Mouse (Mus musculus) kidney, embryonic 16.5 days (tissue): ENCODE data around the gene Lin37. TPM values are rescaled to one million over a fixed set of nuclear protein-coding genes. Genes with fewer than 3 reads are reported as not detected.

Source experiments
- ATAC-seq: fragments of 200-750 bp; cut with Nextera tagmentation; 2 replicates; pipeline ENCODE4 v1.8.0; 2017; ENCODE audit warnings: moderate TSS enrichment; ENCODE audit not compliant: low FRiP score, low TSS enrichment
- H3K27ac ChIP-seq: fragments of 300-500 bp; sonication (generic); 2 replicates; pipeline ENCODE4 v1.5.1; 2014; ENCODE audit warnings: low read length
- H3K27me3 ChIP-seq: fragments of 300-500 bp; sonication (generic); 2 replicates; pipeline ENCODE4 v1.6.1; 2014; ENCODE audit warnings: low read length, control low read depth, mixed read lengths; ENCODE audit not compliant: insufficient read depth
- H3K36me3 ChIP-seq: fragments of 300-500 bp; sonication (generic); 2 replicates; pipeline ENCODE4 v1.6.1; 2014; ENCODE audit warnings: low read length, control low read depth, mixed read lengths; ENCODE audit not compliant: insufficient read depth
- H3K4me1 ChIP-seq: fragments of 300-500 bp; sonication (generic); 2 replicates; pipeline ENCODE4 v1.6.1; 2014; ENCODE audit warnings: low read length, control low read depth, mixed read lengths; ENCODE audit not compliant: insufficient read depth
- H3K4me2 ChIP-seq: fragments of 300-500 bp; sonication (generic); replicated peaks from 2 replicates; pipeline ENCODE4 v1.6.1; 2014; ENCODE audit warnings: low read depth, low read length
- H3K4me3 ChIP-seq: fragments of 300-500 bp; sonication (generic); 2 replicates; pipeline ENCODE4 v1.5.1; 2014; ENCODE audit warnings: mild to moderate bottlenecking, low read length
- H3K9ac ChIP-seq: fragments of 300-500 bp; sonication (generic); replicated peaks from 2 replicates; pipeline ENCODE4 v1.6.1; 2014; ENCODE audit warnings: low read length
- H3K9me3 ChIP-seq: fragments of 300-500 bp; sonication (generic); 2 replicates; pipeline ENCODE4 v1.6.1; 2016; ENCODE audit warnings: low read length, control low read depth
- WGBS: fragments of 180-500 bp; shearing (Covaris S2); extraction: QIAGEN DNeasy Blood & Tissue Kit; methylation state at CpG from one replicate; pipeline ENCODE4 v1.1.7; 2014; 5-methylcytosine and 5-hydroxymethylcytosine counted together
- polyA plus RNA-seq: library from polyadenylated mRNA; unstranded; fragments of >200 nt; fragmentation: Nextera tagmentation; extraction: Ambion mirVana; gene quantifications from 2 replicates; pipeline ENCODE4 v1.2.1, GENCODE M21; 2015

The Lin37 gene
- polyA plus RNA-seq, 1 experiment from 2014 or later: 47.0 TPM

DNA sequence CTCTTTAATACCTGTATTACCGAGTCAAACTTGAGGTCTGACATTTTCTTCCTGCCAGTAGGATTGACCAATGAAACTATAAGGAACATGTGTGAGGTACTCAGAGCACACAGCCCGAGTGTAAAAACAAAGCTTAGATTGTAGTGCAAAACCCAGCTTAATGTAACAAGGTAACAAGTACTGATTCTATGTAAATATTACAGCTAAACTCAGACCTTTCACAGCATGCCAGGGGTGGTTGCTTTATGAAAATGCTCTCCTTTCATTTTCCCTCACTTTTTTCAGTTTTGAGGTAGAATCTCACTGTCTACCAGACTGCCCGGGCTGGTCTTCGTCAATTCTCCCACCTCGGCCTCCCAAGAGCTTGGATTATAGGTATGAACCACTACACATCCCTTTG lies 36.5 kb upstream of the Lin37 start:
- H3K27ac ChIP-seq: no peak overlapping the region
- no peaks in the 10 kb centered on the region for H3K9me3 ChIP-seq
- WGBS: 82% methylated on average over 5 of the region's 5 CpGs
- no peak overlapping the region for H3K4me2 ChIP-seq
- 0 out of 2 replicates have a peak, but pooled peaks cover 3% of the 10 kb centered on the region for H3K4me1 ChIP-seq
- no peaks in the 10 kb centered on the region for H3K27me3 ChIP-seq
- ATAC-seq: no peak
- H3K4me3 ChIP-seq: no peak overlapping the region
- no peak overlapping the region for H3K9ac ChIP-seq
- H3K36me3 ChIP-seq: no peaks in the 10 kb centered on the region

GRCm38 (mm10) chr7:30594510-30595024 lies 34.9 kb upstream of the Lin37 start:
- 63% methylated on average over 4 of the region's 4 CpGs for WGBS
- no peak overlapping the region for H3K4me2 ChIP-seq
- H3K9me3 ChIP-seq: no peaks in the 10 kb centered on the region
- H3K9ac ChIP-seq: no peak overlapping the region
- no peak overlapping the region for H3K4me3 ChIP-seq
- H3K4me1 ChIP-seq: peaks cover 8% of the 10 kb centered on the region; the same call in 1 of the 2 replicates
- H3K36me3 ChIP-seq: no peaks in the 10 kb centered on the region
- H3K27ac ChIP-seq: no peak overlapping the region
- ATAC-seq: no peak
- no peaks in the 10 kb centered on the region for H3K27me3 ChIP-seq

DNA sequence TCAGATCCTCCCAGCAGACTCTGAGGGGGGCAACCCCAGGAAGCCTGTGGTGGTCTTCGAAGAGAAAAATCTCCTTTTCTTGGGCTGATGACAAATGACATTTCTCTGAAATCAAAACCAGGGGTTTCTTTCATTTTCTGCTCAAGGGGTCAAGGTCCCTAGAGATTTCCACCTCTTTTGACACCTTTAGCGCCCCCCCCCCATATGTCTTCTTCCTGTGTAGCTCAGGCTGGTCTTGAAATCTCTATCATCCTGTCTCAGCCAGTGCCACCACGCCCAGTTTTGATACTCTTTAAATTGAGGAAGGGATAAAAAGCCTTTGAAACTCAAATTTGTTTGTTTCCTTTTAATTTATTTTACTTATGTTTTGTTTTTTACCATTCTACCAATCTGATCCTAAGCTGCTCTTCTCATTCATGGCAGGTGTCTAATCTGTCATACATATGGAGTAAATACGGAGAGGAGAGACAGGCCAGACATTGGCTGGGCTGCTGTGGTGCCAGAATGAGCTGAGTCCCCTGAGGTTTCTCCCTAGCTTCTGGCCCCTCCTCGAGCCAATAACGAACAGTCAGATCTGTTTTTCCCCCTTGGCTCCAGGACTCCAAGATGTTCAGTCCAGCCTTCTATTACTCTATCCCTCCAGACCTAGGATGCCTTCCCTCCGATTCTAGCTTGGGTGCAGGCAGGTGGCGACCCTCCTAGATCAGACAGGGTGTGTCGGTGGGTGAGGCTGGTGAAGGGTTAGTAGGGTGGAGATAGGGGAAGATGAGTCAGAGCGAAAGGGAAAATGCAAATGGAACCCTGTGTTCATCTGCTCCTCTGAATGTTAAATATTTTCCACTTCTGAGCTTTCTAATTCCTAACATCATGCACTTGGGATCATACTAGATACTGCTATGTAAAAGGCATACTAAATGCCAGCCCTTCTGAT lies 34.2 kb upstream of the Lin37 start:
- Histone ChIP-seq H3K4me1 (peaks cover 9% of the 10 kb centered on the region; the same call in 1 of the 2 replicates), H3K27me3 (no peaks in the 10 kb centered on the region), H3K4me2 (no peak overlapping the region), H3K36me3 (no peaks in the 10 kb centered on the region), H3K27ac (no peak overlapping the region), H3K9ac (no peak overlapping the region), H3K9me3 (no peaks in the 10 kb centered on the region), H3K4me3 (no peak overlapping the region)
- no peak for ATAC-seq
- WGBS: 75% methylated on average over 10 of the region's 10 CpGs

DNA sequence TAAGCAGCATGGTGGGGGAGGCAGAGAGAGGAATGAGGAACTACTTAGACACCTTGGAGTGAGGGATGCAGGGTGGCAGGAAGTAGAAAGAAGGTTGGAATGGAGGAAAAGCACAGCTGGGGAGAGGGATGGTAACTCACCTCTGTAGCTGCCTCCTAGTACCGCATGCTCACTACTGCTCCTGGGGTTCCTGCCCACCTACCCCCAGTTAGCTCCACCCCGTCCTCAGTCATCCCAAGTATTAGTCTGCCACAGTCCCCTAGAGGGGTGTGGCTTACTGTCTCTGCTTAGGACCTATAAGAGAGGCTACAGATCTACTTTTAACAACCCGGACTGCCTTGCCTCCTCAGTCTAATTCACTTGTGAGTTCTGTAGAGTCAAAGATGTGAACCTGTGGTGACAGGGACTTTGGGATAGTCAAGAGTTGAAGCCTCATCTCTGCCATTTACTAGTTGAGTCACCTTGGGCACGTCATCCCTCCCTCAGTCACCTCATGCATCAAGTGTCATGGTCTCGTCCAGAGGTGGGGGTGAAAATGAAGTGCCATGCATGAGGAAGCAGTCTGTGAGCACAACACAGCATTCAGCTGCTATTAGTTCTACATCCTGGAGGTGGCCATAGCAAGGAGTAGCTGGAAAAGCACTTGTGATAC lies 33.3 kb upstream of the Lin37 start:
- no peak overlapping the region for H3K9ac ChIP-seq
- no peaks in the 10 kb centered on the region for H3K36me3 ChIP-seq

GRCm38 (mm10) chr7:30591605-30591951 lies 31.9 kb upstream of the Lin37 start:
- Histone ChIP-seq H3K36me3 (no peaks in the 10 kb centered on the region; the same call in 1 of the 2 replicates), H3K9ac (no peak overlapping the region), H3K4me2 (no peak overlapping the region), H3K9me3 (no peaks in the 10 kb centered on the region), H3K4me1 (peaks cover 19% of the 10 kb centered on the region), H3K27me3 (no peaks in the 10 kb centered on the region), H3K4me3 (no peak overlapping the region), H3K27ac (no peak overlapping the region)
- WGBS: 70% methylated on average over 4 of the region's 4 CpGs
- ATAC-seq: no peak

More for the DNA sequence above, 33.3 kb upstream of the Lin37 start:
- ATAC-seq: no peak
- Histone ChIP-seq H3K4me3 (no peak overlapping the region), H3K4me1 (peaks cover 9% of the 10 kb centered on the region; the same call in 1 of the 2 replicates), H3K4me2 (no peak overlapping the region), H3K9me3 (no peaks in the 10 kb centered on the region), H3K27ac (no peak overlapping the region), H3K27me3 (no peaks in the 10 kb centered on the region)
- 45% methylated on average over 5 of the region's 5 CpGs for WGBS

GRCm38 (mm10) chr7:30590927-30591604 lies 31.4 kb upstream of the Lin37 start:
- H3K9me3 ChIP-seq: no peaks in the 10 kb centered on the region

DNA sequence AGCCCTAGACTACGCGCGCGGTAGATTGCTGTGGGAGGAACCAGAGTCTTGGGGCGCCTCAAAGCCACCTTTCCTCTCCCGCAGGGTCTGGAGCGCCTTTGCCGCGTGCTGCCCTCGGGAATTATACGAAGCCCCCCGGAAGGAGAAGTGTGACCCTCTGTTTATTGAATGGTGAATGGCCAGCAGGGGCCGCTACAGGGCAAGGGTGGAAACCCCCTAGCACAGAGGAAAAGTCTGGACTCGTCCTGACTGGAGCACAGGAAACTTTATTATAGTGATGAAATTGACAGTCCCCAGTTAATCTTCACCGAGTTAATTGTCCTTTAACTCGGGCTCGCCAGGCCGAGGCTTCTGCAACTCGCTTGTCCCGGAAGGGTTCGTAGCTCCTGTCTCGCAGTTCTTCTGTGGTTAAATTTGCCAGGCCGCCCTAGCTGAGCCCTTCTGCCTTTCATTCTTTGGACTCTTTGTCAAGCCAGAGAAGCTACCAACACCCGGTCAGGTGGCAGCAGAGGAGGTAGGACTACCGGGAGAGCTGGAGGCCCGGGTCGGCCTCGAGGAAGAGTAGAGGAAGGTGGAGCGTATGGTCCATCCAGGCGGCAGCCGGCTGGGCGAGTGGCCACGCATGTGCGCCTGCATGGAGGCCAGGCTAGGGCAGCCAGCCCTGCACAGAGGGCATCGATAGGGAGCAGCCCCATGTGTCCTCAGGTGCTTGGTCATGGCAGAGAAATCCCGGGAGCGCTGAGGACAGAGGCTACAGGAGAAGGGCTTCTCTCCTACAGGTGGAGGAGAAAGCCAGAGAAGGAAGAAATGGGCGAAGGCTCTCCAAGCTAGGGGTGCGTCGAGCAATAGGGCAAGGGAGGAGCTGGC lies 30.0 kb upstream of the Lin37 start:
- Histone ChIP-seq H3K4me1 (peaks cover 23% of the 10 kb centered on the region), H3K9me3 (no peaks in the 10 kb centered on the region), H3K9ac (peak overlapping the region; percentile 99), H3K27ac (peak overlapping the region; percentile 92), H3K27me3 (no peaks in the 10 kb centered on the region), H3K36me3 (peaks cover 18% of the 10 kb centered on the region), H3K4me2 (peak overlapping the region; percentile 90), H3K4me3 (peak overlapping the region; percentile 99)
- WGBS: 22% methylated on average over 40 of the region's 40 CpGs
- peak; percentile 78 for ATAC-seq

More at GRCm38 (mm10) chr7:30590927-30591604, 31.4 kb upstream of the Lin37 start:
- Histone ChIP-seq H3K27ac (no peak overlapping the region), H3K4me3 (no peak overlapping the region), H3K9ac (no peak overlapping the region), H3K36me3 (peaks cover 5% of the 10 kb centered on the region; the same call in 1 of the 2 replicates), H3K4me1 (peaks cover 23% of the 10 kb centered on the region), H3K27me3 (no peaks in the 10 kb centered on the region), H3K4me2 (no peak overlapping the region)
- ATAC-seq: no peak
- 85% methylated on average over 9 of the region's 9 CpGs for WGBS

DNA sequence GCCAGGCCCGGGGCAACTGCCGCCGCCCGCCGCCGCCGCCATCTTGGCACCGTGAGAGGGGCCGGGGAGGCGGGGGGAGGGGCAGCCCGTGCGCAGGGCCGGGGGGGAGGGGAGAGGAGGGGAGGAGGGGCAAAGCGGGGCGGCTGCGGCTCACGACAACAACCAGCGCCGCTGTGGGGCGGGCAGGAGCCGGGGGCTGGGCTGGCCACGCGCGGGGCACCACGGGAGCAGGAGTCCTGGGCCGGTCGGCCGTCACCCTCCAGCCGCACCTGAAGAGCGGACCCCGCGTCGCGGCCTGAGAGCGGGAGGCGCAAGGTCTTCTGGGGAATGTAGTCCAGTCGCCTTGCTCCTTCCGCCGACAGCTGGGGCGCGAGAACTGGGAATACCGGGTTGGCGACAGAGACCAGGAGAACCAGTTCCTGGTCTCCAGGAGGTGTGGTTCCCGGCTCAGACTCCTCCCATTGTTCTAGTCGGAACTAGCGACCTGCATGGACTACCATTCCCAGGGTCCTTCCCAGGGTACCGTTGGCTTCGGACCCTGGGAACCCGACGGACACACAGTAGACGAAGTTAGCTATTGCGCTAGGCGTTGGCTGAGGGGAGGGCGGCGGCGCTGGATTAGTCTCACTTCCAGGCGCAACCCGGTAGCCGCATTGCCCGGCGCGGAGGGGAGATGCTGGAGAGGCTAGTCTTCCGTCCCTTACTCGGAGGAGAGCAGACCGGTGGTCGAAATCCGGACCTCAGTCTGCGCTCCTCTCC lies 29.2 kb upstream of the Lin37 start, which contains the start of gene Kmt2b:
Gene Kmt2b (minus strand): TSS at position 51 of the 759 bp plus-strand sequence.
- Histone ChIP-seq H3K4me2 (peak within 1 kb of the TSS; percentile 90), H3K4me1 (peaks cover 23% of the 10 kb centered on the region), H3K9ac (peak within 1 kb of the TSS; percentile 99), H3K9me3 (no peaks in the 10 kb centered on the region), H3K27ac (peak within 1 kb of the TSS; percentile 92), H3K36me3 (peaks cover 26% of the 10 kb centered on the region), H3K27me3 (no peaks in the 10 kb centered on the region), H3K4me3 (peak within 1 kb of the TSS; percentile 99)
- 1% methylated on average over 50 of the region's 68 CpGs for WGBS
- ATAC-seq: peak; percentile 96
